Mouse (Mus musculus): ENCODE data around the gene Trim3.

Gene Trim3

GRCm38 (mm10) chr7:105633127-105633800, at the start of gene Trim3:
Gene Trim3, minus strand, starts transcription at chr7:105633571.
- in situ Hi-C loops (cut with MboI, MseI), result loop anchor here (10.0 to 25.0 kb wide), 2 partner anchors 228 to 1979 kb away; partner anchors contain the start of genes Cnga4 and Fam160a2

- in situ Hi-C loops (cut with MboI, MseI), result no loop called here
These were observed 17.5 kb upstream of the Trim3 start, which contains the start of gene Dnhd1 for GRCm38 (mm10) chr7:105650639-105651435. Gene Dnhd1, plus strand, starts transcription at chr7:105650827.

DNA sequence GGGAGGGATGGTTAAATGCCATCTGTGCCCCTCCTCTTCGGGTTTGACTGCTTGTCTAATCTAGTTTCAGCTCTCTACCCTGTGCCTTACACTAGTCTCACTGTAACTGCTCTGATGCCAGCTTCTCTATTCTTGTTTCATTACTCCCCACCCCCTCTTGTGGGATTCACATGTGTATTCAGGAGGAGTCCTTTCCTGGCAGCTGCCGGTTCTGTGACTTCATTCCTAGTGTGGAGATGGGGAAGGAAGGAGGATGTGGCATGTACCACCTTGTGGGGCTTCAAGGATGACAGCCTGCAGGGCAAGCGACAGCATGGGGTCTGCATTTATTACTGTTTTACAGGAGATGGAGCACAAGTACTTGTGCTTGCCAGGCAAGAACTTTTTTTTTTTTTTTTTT, 8.6 kb upstream of the Trim3 start:
- in situ Hi-C loops (cut with MboI, MseI), result loop anchor here (5.0 to 25.0 kb wide), 2 partner anchors 170 to 1970 kb away; partner anchors contain the start of gene Mrpl17

DNA sequence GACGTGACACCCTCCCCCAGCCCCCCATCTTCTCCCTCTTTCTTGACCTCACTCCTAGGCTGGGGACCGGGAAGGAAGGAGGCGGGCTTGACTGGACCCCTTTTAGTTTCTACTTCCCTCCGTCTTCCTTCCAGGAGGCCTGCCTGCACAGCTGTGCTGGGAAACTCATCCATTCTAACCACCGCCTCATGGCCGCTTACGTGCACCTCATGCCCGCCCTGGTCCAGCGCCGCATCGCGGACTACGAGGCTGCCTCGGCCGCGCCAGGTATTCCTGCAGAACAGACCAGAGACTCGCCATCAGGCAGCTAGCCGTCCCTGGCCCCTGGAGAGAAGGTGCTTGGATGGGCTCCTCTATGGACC, 7.5 kb upstream of the Trim3 start:
- in situ Hi-C loops (cut with MboI, MseI), result loop anchor here (5.0 to 25.0 kb wide), 2 partner anchors 171 to 1971 kb away; partner anchors contain the start of gene Mrpl17

GRCm38 (mm10) chr7:105640233-105640893, 7.0 kb upstream of the Trim3 start, which contains the start of the genes Arfip2 and Gm45799:
Gene Arfip2, minus strand, starts transcription at chr7:105640416.
Gene Gm45799, plus strand, starts transcription at chr7:105640552.
- in situ Hi-C loops (cut with MboI, MseI), result loop anchor here (5.0 to 25.0 kb wide), 2 partner anchors 172 to 1972 kb away; partner anchors contain the start of gene Mrpl17

DNA sequence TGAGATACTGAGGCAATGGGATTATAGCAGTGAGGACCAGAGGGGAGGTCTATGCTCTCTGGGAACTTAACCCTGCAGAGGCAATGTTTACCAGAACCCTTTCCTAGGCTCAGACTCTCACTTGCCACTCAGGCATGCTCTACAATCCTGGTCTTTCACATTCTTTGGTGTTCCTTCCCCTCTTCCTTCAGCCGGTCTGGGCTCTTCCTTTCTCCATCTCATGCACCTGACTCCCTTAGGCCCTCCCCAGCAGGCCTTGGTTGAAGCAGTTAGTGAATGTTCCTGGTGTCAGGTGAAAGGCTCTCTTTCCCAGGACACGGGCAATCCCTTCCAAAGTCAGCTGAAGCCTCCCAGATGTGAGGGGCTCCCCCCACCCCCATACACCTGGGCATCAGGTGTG, 6.4 kb upstream of the Trim3 start, which contains the start of gene Timm10b:
Gene Timm10b (plus strand): TSS at position 301 of the 400 bp plus-strand sequence.
- in situ Hi-C loops (cut with MboI, MseI), result loop anchor here (5.0 to 25.0 kb wide), 4 partner anchors 98 to 1973 kb away; partner anchors contain the start of genes Cnga4, Fam160a2, Ilk and Mrpl17

DNA sequence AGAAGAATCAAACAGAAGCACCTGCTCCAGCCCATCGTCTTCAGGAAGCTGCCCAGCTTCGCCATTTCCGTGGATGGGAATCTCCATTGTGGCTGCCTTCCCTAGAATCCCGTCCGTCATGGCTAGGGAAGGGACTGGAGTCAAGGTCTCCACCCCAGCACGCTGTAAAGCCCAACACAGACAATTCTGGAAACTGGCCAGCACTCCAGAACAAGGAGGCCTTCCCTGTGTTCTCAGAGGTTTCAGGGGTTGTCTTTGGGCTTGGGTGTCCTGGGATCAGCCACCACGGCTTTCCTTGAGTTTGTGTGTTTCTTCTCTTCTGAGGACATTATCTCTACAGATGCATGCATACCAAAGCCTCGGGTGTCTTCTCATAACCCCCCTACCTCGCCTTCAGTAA, 5.9 kb upstream of the Trim3 start:
- in situ Hi-C loops (cut with MboI, MseI), result loop anchor here (5.0 to 25.0 kb wide), 3 partner anchors 98 to 1973 kb away; partner anchors contain the start of genes Cnga4, Fam160a2, Ilk and Rrp8

DNA sequence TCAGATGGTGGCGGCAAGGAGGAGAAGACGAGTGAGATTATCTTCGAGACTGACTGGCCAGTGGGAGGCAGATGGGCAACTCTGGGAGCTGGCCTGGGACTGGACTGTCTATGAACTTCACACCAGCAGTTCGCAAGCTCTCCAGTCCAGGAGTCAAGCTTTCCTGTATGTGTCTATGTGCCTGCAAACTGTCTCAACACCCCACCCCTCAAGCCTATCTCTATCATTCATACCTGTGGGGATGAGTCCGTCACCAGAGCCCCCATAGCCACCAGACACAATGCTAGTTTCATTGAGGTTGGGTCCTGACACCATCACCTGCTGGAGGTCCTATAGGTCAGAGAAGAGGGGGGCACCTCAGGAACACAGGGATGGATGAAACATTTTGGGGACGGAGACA, 5.4 kb upstream of the Trim3 start:
- in situ Hi-C loops (cut with MboI, MseI), result loop anchor here (5.0 to 25.0 kb wide), 3 partner anchors 99 to 1974 kb away; partner anchors contain the start of genes Cnga4, Fam160a2, Ilk and Rrp8

- in situ Hi-C loops (cut with MboI, MseI), result loop anchor here (5.0 to 25.0 kb wide), 3 partner anchors 102 to 1977 kb away; partner anchors contain the start of genes Cnga4, Fam160a2, Ilk and Rrp8
These were observed 2.4 kb upstream of the Trim3 start for GRCm38 (mm10) chr7:105635726-105636125.

- in situ Hi-C loops (cut with MboI, MseI), result loop anchor here (10.0 to 25.0 kb wide), 2 partner anchors 230 to 1978 kb away; partner anchors contain the start of genes Cnga4 and Fam160a2
These were observed 1.0 kb upstream of the Trim3 start for GRCm38 (mm10) chr7:105634272-105634920.

DNA sequence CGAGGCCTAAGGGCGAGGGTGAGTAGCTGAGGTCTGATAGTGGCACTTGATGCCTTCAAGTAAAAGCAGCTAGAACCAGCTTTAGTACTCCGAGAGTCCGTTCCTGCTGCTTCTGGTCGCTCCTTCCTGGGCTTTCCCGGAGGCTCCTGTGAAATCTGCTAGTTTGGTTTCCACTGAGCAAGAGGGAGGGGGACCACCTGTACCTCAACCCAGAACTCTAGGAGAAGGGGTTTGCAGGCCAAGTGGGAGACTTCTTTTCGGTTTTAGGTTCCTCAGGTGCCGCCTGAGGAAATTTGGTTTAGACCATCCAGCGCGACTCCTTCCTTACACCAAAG, 397 bp upstream of the Trim3 start:
- in situ Hi-C loops (cut with MboI, MseI), result loop anchor here (10.0 to 25.0 kb wide), 2 partner anchors 229 to 1979 kb away; partner anchors contain the start of genes Cnga4 and Fam160a2

DNA sequence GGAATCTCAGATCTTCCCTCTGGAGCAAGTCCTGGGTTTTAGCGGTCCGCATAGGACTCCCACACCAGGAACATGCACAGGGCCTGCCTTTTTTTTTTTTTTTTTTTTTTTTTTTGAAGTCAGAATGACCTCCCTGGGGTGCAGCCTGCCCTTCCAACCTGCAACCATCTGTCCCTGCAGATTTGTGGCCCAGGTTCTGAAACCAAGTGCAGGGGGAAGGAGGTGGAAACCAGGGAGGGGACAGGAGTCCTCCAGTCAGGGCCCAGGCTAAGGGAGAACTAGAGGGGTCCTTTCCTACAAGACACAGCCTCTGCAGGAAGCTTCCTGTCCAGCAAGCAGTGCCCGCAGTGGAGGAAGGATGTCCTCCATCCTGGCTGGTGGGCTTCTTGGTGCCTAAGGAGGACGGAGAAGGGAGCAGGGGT, 809 bp downstream of the Trim3 start:
- in situ Hi-C loops (cut with MboI, MseI), result loop anchor here (10.0 to 25.0 kb wide), 2 partner anchors 228 to 1980 kb away; partner anchors contain the start of genes Cnga4 and Fam160a2

DNA sequence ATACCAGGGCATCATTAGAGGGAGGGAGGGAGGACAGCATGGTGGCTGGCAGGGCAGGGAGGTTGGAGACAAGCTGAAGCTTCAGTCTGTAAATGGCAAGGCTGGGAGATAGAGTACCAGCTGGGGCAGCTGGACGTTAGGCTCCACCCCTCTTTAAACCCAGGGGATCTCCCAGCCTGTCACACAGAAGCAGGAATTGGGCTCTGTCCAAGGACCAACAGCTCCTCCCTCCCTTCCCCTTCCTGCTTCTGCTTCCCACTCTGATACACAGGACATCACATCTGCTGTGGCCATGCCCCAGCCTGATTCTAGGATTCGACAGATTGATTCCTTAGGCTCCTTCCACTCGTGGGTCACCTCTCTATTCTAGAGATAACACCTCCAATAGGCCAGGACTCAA, 4.7 kb downstream of the Trim3 start:
- in situ Hi-C loops (cut with MboI, MseI), result loop anchor here (5.0 to 25.0 kb wide), 2 partner anchors 51 to 1984 kb away; no protein-coding TSS in a partner anchor

GRCm38 (mm10) chr7:105625397-105625796, 8.0 kb downstream of the Trim3 start:
- in situ Hi-C loops (cut with MboI, MseI), result loop anchor here (5.0 to 25.0 kb wide), 2 partner anchors 48 to 1987 kb away; no protein-coding TSS in a partner anchor

GRCm38 (mm10) chr7:105621646-105622292, 11.6 kb downstream of the Trim3 start:
- in situ Hi-C loops (cut with MboI, MseI), result no loop called here

DNA sequence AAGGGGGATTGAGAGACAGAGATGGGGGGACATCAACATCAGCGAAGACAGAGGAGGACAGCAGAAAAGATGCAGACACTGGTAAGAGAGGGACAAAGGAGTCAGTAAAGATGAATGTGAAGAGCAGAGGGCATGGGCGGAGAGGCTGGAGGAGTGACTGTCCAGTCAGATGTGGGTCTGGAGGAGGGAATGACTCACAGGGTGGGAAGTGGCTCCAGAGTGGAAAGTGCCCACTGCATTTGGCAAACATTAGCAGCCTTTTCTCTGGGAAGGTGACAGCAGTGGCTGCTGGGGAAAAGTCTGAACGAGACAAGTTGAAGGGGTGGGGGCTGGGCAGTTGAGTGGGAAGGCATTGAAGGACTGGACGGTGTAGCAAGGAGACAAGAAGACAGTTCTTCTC, 12.3 kb downstream of the Trim3 start:
- in situ Hi-C loops (cut with MboI, MseI), result no loop called here

DNA sequence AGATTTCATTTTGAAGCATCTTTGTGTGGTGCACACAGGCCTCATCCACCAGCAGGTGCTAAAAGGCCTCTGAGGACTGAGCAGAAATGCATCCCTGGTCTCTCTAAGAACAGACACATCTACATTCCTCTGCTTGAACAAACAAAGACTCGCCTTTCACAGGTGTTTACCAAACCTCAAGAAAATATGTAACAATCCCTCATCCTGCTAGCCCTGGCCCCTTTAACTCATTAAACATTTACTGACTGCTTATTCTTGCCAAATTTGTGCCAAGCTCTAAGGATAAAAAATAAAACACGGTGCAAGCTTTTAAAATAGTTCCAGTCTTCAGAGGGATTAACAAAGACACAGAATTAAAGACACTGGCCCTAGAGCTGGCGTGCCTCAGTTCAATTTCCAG, 13.7 kb downstream of the Trim3 start:
- in situ Hi-C loops (cut with MboI, MseI), result no loop called here

DNA sequence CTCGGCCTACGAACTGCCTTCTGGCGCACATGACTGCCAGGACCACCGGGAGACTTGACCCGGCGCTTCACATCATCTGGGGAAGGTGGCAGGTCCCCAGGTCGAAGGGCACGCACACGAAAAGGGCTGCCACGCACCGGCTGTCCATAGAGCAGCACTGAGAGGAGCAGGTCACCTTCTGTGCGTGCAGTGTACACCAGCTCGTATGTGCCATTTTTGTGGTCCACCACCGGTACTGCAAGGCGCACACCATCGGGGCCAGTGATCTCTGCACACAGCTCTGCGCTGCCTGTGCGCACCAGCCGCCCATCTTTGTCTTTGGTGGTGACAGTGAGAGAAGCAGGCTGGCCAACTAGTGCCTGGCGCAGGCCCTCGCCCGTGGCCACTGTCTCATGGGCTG, 15.6 kb downstream of the Trim3 start:
- in situ Hi-C loops (cut with MboI, MseI), result no loop called here

DNA sequence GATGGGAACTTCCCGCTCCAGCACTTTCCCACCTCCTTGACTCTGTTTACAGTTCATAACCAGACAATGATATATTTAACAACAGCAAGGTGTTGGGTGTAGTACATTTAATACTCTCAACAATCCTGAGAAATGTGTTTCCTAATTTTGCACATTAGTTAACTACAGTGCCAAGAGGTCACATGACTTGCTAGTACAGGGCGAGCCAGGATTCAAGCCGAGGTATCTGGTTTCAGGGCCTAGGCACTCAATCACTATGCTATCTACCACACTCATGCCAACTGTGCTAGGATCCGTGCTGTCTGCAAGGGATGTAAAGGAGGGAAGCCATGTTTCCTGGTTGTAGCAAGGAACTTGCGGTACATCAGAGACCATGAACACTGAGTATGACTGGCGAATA, 16.8 kb downstream of the Trim3 start:
- in situ Hi-C loops (cut with MboI, MseI), result no loop called here

DNA sequence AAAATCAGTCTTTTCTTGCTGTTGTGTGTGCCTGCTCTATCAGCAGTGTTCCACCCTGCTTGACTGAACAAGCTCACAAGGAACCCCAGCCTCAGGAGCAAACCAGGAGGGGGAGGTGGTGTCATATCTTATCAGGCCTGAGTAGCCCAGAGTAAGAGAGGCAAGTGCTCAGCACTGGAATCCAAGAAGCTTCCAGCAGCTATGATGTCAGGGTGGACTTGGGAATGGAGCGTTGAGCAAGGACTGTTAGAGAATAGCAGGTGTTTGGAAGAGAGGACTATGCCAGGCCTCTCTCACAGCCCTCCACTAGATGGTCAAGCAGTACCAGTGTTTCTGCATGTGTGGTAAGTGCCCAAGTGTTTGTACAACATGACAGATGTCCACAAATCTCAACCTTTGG, 17.7 kb downstream of the Trim3 start:
- in situ Hi-C loops (cut with MboI, MseI), result no loop called here

Data from T-helper 1 cell (primary cell).